Mouse (Mus musculus) adrenal gland, adult 8-10 months (tissue): ENCODE measurements at regions not wholly inside any gene's neighbourhood (a gene's known extent, or its start where the extent isn't known, plus 50 kb on each side); places are given as distances from the start of the nearest gene placed in this dataset.
"Not testable (repeated sequence)": the region's sequence is repeated elsewhere in the genome, so short reads cannot be mapped to it uniquely, and the experiment has no call there.

ENCODE experiments used
- DNase-seq: peaks from one replicate; pipeline ENCODE4 v3.0.0; 2022

DNA sequence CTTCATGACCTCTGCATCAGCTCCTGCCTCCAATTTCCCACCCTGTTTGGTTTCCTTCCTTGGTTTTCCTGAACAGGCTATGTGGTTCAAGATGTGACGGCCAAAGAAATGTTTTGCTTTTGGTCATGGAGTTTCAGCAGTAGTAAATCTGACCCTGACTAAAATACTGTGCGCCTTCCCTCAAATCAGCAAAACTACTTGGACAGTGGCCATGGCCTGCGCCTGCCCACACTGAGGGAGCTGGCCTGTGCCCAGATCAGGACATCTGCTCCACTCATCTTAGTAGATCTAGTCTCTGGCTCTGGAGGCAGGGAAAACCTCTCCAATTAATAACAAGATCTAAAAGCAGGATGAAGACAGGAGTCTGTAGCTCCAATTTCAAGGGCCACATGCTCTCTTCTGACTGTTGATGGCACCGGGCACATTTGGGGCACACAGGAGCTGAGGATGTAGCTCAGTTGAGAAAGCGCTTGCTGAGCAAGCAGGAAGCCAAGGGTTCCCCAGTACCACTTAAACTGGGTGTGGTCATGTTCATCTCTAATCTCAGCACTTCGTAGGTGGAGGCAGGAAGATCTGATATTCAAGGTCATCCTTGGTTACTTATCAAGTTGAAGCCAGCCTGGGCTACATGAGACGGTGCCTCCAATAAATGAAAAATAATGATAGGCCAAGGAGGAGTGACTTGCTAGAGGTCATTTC lies 96.6 kb upstream of the Mrps10 start:
- peak; percentile 80 for DNase-seq

DNA sequence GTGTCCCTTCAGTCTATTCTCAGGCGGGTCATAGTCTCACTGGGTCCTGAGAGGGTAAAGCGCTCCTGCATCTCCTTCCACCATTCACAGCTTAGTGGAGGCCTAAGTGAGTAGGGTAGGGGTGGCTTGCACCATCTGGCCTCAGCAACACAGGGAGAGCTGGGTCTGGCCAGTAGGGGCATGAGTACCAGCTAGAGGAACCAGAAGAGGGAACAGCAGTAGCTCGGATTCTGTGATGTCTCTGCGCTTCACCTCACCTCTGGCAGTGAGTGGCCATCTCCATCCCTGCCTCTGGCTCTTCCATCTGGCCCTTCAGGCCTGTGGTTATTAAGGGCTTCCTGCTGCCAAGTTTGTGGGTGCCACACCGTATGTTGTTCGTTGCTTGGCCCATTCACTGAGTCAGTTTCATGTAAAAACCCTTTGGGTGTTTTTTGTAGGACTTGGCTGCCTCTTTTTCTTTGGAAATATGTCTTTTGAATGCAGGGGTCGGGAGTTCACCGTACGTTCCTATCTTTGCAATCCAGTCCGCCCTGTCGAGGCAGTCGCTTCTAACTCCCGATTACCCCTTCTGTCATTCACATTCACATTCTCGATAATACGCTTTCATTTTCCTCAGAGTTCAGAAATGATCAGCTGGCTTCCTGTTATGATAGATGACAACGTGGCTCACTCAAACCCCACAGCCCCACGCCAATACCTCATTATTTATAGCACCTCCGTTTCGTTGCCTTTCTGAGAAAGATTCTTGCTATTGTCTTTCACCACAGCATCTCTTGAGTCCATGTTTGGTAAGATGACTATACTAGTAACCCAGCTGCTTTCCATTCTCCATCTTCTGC lies 99.4 kb upstream of the Mrps10 start:
- no peak for DNase-seq

DNA sequence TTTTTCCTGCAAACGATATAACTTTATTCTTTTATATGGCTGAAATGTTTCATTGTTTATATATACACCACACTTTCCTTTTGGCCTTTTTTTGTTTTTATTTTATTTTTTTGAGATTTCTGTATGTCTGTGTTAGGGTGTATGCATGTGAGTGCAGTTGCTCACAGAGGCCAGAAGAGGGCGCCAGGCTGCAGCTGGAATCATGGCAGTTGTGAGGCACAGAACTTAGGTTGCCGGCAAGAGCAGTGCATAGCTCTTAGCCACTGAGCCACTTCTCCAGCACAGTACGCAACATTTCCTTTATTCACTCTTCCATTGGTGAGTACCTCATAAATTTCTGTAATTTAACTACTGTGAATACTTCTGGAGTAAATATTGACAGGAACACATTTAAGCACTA lies 100.8 kb upstream of the Mrps10 start:
- no peak for DNase-seq

DNA sequence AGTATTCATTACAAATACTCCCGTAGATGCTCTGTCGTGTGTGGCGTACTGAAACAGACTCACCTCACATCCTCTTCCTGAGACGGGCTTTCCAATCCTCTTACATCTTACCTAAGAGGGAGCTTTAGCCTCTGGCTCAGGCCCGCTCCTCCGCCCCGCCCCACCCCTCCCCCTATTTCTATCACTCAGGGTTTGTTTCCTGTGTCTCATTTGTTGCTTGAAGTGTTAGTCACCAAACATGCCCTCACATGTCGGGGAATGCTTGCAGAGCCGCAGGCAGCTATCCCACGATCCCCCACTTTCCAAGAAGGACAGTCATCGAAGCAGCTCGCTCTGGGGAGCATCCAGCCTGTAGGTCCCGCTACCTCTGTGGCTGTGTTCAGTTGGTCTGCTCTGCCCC lies 101.6 kb upstream of the Mrps10 start:
- no peak for DNase-seq

DNA sequence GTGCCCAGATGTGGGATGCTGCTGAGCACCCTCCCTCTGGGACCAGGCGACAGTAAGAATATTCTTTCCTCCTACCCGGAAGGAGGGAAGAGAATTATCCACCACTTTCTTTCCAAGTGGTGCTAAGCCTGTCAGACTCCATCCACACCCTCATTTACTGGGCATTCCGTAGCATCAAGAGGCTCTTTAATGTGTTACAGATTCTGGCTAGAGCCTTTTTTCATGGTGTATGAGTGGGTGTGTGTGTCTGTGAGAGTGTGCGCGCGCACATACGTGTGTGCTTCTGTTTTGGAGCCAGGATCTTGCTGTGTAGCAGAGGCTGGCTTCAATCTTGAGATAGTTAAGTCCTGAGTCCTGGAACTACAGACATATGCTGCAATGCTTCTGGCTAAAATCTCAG lies 102.4 kb upstream of the Mrps10 start:
- no peak for DNase-seq

DNA sequence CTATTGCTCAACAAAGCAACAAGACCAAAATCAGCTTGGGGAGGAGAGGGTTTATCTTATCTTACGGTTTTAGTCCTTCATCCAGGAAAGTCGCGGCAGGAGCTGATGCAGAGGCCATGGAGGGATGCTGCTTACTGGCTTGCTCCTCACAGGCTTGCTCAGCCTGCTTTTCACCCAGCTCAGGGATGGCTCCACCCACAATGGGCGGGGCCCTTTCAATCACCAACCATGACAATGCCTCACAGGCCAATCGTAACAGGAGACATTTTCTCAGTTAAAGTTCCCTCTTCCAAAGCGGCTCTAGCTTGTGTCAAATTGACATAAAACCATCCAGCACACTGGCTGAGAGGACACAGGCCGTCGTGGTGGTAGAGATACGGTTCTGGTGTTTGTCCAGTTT lies 105.7 kb upstream of the Mrps10 start:
- no peak for DNase-seq

DNA sequence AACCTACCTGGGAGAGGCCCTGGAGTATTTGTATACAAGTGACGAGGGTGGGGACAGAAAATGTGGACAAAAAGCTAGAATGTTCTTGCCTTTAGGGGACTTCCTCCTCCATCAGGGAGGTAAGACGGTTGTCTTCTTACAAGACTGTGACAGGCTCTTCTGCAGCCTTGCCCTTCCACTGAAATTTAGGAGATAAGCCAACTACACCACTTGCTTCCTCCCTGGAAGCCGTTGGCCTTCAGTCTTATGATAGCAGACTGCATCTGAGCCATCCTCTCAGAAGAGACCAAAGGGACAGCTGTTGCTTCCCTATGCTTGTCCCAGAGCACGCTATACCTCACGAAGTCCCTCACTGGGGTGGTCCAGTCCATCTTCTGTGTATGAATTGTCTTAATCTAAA lies 106.5 kb upstream of the Mrps10 start:
- DNase-seq, result no peak

DNA sequence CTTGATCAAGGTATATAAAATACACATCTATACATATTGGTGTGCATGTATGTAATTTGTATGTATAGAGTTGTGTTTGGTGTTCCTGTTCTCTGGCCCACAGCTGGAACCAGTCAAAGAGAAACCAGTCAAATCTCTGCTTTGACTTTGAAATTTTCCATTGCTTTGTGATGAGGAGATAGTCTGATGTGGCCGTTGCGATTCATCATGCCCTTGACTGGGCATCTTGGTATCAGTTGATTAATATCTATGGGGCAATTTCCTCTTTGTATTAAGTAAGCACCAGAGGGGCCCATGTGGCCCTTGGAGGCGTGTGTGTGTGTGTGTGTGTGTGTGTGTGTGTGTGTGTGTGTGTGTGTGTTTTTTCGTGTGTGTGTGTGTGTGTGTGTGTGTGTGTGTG lies 107.7 kb upstream of the Mrps10 start:
- peak; percentile 41 for DNase-seq

DNA sequence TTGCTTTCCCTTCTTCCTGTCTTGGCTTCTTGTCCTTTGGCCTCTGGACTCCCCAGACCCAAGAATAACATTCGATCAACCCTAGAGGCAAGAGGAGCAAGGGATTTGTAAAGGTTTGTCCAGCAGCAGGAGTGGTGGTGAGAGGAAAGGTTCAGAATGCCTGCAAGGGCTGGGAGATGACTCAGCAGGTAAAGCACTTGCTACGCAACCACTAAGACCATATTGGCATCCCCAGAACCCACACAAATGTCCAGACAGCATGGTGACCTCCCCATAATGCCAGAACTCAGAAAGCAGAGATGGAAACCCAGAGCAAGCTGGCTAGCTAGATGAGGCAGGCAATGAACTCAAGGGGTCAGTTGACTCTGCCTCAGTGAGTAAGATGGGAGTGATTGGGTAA lies 110.4 kb upstream of the Mrps10 start:
- DNase-seq, result no peak

DNA sequence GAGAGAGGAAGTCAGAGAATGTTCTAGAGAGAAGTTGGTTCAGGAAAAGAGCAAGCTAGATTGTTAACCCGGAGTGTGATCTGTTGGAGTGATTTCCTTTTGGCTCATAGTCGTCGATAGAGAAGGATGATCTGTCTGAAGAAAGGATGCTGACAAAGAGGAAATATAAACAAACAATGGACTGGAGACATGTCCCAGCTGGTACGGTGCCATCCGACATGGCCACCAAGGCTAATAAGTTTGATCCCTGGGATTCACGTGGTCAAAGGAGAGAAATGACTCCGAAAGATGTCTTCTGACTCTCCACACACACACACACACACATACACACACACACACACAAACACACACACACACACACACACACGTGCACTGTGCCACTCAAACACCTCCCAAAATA lies 113.5 kb upstream of the Mrps10 start:
- DNase-seq, result no peak

DNA sequence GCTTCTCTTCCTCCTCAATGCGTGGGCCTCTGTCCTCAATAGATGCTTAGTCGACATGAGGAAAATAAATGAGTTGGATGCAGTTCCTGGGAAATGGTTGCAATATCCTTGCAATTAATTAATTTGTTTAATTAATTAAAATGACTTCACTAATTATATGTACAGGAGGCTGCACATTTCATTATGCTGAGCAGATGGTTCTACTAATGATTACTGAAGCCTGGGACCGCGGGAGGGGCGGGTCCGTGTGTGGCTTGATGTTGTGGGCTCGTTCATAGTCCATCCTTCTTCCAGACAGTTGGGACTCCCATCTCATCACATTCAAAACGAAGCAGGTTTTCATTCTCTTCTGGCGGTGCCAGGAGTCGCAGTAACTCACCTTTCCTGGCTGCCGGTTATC lies 114.7 kb upstream of the Mrps10 start:
- no peak for DNase-seq

DNA sequence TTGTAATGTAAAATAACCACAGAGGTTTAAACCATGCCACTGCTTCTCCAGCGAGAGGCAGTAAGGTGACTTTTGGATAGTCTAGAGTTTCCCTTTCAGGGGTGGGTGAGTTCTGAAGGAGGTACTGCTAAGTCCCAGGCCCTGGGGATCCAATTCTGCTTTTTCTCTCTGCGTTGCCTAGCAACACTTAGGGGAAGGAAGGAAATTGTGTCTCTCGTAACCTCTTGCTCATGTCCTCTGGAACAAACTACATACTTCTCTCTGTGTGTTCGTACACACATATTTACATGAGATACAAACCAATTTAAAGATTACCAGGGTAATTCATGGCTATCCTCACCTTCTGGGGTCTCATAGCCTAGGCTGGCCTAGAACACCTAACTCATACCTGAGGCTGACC lies 118.7 kb upstream of the Mrps10 start:
- DNase-seq, result no peak

DNA sequence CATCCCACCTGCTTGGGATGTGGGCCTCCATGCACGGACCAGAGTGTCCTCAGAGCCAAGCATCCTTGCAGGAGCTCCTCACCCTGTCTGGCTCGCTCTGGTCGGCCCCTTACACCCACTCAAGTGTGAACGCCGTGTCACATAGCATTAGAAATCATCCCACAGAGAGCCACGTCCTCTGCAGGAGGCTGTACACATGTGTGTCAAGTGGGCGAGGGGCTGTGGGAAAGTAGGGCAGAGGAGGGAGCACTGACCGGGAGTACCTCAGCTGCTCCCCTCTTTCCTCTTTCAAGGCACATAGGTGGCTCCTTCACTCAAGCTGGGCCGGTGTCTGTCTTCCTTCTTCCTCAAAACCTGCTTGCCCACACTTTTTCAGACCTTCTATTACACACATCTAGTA lies 119.5 kb upstream of the Mrps10 start:
- no peak for DNase-seq

DNA sequence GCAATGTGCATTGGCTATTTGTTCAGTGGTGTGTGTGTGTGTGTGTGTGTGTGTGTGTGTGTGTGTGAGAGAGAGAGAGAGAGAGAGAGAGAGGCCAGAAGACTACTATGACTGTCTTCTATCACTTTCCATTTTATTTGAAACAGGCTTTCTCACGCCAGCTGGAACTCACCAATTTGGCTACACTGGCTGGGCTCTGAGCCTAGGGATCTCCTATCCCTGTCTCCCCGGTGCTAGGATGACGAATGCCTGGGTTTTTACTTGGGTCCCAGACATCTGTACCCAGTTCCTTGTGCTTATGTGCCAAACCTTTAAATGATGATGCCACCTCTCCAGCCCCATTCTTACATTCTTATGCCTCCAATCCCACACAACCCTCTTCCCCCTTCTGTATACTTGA lies 120.6 kb upstream of the Mrps10 start:
- no peak for DNase-seq

DNA sequence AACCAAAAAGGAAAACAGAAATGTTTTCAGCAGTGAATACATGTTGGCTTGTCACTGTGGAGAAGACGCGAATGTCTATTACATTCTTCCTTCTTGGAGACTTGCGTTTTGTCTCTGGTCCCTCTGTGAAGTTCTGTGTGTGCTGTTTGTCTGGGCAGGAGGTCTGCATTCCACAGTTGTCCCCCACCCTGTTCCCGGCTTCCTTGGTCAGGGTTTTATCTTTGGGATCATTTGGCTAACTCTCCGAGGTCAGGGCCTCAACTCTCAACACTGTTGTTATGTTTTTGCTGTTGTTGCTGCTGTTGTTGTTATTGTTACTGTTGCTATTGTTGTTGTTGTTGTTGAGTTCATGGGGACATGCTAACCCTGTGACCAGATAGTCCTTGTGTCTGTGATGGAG lies 121.2 kb upstream of the Mrps10 start:
- no peak for DNase-seq

DNA sequence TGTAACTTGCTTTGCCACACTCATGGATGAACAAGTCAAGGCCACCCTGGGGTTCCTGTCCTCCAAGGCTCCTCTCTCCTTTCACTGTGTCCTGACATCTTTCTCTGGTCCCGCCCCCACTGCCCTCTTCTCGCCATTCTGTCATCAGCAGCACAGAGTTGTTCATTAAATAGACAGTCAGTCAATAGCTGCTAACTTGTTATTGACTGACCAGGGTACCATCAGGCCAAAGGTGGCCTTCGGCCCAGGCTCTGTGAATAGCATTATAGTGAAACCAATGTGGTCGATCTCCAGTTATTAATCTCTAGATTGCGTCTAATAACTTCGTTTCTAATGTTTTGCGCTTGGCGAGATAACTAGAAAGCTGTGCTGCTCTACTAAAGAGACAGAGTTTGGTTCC lies 122.1 kb upstream of the Mrps10 start:
- DNase-seq, result no peak

DNA sequence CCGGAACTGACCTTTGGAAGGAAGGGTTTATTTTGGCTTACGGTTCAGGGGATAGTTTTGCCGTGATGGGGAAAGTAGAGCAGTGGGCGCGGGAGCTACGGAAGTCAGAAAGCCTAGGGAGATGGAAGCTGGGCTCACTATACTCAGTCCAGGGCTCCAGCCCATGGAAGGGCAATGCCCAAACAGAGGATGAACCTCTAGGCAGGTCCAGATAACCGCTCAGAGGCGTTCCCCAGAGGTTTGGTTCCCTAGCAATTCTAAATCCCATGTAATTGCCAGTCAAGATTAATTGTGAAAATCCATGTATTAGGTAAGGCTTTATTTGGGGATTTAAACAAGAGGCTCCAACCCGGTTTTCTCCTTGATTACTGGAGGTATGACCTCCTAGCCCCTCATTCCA lies 123.1 kb upstream of the Mrps10 start:
- no peak for DNase-seq

DNA sequence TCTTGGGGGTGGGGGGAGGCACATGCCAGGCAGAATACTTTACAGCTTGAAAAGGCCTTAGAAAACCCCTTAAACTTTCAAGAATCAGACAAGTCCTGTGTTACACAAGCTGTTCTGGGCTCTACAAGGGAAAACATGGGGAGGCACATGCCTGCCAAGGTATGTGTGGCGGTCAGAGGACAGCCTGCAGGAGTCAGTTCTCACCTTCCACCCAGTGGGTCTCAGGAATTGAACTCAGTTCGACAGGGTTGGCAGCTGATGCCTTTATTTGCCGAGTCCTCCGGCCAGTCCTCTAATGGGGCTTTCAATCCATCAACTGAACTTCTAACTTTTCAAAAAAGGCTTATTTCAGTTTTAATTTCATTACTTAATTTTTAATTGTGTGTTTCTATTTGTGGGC lies 129.6 kb upstream of the Mrps10 start:
- no peak for DNase-seq

DNA sequence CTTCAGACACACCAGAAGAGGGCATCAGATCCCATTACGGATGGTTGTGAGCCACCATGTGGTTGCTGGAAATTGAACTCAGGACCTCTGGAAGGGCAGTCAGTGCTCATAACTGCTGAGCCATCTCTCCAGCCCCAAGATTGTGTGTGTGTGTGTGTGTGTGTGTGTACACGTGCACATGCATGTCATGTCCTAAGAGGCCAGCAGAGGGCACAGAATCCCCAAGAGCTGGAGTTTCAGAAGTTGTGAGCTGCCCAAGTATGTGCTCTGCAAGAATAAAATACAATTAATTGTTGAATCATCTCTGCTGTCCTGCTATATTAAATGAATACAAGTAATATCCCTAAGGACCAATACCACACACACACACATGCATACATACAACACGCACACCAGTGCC lies 130.8 kb upstream of the Mrps10 start:
- DNase-seq, result not testable (repeated sequence)

DNA sequence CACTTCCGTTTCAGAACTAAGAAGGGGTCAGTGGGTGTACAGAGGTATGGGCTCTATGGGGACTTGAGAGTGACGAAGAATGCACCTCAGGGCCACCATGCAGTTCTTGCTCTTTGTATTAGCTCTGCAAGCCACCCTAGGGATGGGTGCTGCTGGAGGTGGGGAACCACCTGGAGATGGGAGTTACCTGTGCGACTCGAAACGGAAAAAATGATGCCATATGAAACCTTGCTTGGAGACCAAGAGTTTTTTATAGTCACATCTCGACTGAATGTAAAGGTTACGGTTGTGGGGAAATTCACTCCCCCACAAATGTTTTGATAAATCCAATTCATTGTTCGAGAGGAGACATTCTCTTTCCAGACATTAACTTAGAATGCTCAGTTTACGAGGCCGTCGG lies 134.3 kb upstream of the Mrps10 start:
- no peak for DNase-seq

DNA sequence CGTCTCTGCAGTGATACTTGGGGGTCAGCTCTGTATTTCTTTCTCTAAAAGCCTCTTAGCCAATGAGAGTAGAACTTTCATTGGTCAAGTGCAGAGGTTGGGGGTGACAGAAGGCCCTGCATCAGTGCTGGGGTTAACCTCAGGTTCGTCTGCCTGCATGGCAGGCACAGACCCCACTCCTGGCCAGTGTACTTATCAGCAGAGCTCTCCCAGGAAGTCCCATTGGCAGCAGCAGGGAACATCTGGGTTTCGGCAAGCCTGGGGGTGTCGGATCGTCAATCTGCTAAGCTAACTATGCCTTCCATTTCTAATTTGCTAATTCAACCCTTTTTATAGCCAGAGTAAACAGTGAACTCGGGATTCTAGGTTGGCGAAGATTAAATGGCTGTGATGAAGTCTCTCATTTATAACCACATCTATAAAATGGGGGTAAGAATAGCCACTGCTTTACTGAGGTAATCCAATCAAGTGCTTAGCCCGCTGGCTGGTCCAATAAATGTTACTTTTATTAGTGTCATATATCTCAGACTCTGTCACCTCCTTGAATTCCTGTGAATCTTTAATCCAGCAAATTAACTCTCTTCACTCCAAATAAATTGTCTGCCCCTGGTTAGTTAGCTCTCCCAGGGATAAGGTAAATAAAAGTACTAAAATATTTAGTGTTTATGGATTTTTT lies 135.5 kb upstream of the Mrps10 start:
- no peak for DNase-seq

DNA sequence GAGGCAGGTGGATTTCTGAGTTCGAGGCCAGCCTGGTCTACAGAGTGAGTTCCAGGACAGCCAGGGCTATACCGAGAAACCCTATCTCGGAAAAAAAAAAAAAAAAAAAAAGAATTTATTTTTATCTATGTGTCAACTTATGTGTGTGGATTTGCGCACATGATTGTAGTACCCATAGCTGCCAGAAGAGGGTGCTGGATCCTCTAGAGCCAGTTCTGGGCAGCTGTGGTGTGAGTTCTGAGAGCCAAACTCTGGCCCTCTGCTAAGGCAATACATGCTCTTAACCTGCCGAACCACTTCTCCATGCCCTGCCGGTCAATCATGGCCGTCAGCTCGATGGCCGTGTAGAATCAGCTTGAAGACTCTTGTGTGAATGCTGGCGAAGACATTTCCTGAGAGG lies 138.0 kb upstream of the Mrps10 start:
- DNase-seq, result no peak

DNA sequence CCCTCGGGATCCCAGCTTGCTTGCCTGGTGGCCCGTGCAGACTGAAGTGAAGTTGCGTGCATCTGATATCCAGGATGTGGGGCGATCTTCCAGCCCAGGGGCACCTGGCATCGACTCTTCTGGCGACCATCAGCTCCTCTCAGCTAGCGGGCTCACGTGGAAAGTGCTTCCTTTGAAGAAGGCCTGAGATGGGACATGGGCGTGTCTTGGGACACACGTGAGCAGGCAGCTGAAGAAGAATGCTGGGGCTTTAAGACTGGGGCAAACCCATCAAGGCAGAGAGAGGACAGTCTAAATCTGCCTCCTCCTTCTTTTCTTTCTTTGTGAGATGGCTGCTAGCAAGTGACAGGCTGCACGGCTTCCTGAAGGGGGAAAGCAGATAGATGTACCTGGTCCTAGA lies 142.3 kb upstream of the Mrps10 start:
- no peak for DNase-seq
